Mouse (Mus musculus) right cerebral cortex, postnatal 14 days (tissue): ENCODE data around the gene Cntn4.
"Not testable (repeated sequence)": the region's sequence is repeated elsewhere in the genome, so short reads cannot be mapped to it uniquely, and the experiment has no call there.

Source experiments
- DNase-seq: peaks from one replicate; pipeline ENCODE4 v3.0.0; 2022

Cntn4 gene

DNA sequence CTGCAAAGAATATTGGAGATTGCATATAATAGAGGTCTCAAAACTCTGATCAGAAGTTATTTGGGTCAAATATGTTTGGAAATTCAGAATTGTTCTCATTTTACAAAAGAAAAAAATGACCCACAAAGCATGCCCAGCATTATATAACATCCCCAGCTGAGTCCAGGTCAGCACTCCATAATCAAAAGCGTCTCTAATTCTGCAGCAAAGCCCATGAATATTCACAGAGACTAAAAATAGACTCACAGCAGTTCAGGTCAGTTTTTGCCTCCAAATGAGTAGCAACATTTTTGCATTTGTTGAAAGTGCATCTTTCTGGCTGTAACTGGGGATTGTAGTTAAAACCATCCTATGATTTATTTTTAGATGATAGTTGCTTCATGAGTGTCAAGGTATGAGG lies 657.6 kb downstream of the Cntn4 start:
- DNase-seq = no peak

DNA sequence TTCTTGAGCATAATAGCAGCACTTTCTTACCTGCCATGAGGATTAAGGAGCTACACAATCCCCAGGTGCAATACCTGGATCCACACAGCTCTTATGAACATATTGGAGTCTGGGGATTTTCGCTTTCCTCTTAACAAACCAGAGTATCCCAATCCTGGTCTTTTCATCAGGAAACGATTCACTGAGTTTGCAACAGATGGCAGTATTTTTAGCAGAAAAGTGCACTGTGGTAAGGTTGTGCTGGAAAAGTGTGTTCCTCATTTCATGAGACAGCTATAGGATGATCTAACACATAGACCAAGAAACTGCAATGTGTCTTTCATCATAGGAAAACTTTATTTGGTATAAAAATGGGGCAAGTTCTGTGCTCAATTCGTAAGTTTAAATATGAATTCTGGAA lies 659.3 kb downstream of the Cntn4 start:
- no peak for DNase-seq

- DNase-seq = no peak
These were observed 660.4 kb downstream of the Cntn4 start for GRCm38 (mm10) chr6:106337829-106338228.

DNA sequence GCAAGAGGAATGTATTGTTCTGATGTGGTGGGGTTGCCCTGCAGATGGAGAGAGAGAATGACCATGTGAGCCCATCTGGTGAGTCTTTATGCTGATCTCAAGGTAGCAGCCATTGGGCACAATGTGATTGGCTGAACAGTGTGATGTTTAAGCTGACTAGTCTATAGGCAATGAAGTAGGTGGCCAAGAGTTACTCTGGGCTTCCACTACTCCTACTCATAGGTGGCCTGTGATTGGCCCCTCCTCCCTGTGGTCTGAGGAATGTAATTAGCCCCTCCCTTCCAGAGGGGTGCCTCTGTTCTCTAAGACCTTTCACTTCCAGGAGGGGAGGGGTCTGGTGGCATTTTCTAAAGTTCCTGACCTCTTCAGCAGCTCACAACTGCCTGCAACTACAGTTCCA lies 663.7 kb downstream of the Cntn4 start:
- DNase-seq = no peak

DNA sequence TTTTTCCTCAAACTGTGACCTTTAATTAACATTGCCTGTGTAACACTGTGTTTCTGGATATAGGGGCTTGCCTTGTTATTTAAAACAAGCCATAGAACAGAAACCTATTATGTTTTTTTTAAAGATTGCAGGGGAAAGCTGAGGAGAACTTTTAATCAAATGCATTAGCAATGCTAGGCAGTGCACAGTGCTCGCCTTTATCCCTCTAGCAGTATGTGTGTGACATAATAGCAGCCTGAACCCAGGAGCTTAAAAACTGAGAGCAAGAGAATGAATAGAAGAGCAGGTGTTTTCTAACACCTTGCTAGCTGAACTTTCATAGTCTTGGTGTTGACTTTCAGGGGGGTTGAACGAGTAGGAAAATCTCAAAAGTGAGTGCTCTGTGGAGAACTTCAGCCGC lies 672.6 kb downstream of the Cntn4 start:
- no peak for DNase-seq

- DNase-seq = no peak
These were observed 673.9 kb downstream of the Cntn4 start for GRCm38 (mm10) chr6:106351389-106351788.

GRCm38 (mm10) chr6:106358801-106359200 lies 681.3 kb downstream of the Cntn4 start:
- not testable (repeated sequence) for DNase-seq

DNA sequence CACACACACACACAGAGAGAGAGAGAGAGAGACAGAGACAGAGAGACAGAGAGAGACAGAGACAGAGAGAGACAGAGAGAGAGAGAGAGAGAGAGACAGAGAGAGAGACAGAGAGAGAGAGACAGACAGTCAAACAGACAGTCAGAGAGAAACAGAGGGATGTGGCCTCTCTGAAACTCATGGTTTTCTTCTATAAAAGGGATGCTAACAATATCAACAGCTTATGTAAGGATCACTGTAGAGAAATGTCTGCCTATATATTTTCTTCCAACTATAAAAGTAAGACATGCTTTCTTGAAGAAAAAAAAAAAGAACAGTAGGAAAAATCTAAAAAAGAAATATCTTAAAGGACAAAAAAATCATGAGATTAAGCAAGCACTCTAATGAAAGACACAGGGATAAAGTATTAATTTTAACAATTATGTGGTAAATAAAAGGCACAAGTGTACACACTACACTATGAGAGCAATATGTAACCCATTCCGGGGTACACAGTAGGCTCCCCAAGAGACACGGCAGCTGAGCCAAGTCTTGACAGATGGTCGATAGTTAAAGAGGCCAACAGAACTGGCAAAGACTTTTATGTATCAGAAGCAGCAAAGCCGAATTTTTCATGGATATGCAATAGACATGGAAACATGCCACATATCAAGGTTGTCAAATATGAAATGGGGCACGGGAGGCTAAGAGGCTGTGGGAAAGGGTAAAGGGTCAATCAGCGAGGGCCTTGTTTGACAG lies 704.0 kb downstream of the Cntn4 start:
- no peak for DNase-seq

- no peak for DNase-seq
These were observed 710.5 kb downstream of the Cntn4 start for GRCm38 (mm10) chr6:106387833-106388406.

- DNase-seq = no peak
These were observed 730.6 kb downstream of the Cntn4 start for GRCm38 (mm10) chr6:106408014-106408413.

- DNase-seq = no peak
These were observed 731.2 kb downstream of the Cntn4 start for GRCm38 (mm10) chr6:106408634-106409033.

DNA sequence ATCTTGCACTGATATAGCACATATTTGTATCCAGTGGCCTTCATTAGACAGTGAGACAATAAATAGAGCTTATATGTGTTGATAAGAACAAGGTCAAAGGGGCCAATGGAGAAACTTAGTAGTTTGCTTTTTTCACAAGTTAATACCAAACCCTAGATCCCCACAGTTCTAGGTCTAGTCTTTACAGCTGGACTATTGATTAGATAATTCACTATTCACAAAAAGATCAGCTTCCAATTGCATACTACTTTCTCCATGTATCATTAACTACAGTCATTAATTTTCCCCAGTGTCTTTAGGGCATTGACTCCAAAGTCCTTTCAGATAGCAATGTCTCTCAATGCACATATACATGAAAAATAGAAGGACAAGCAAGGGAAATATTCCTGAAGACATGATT lies 745.5 kb downstream of the Cntn4 start:
- no peak for DNase-seq

DNA sequence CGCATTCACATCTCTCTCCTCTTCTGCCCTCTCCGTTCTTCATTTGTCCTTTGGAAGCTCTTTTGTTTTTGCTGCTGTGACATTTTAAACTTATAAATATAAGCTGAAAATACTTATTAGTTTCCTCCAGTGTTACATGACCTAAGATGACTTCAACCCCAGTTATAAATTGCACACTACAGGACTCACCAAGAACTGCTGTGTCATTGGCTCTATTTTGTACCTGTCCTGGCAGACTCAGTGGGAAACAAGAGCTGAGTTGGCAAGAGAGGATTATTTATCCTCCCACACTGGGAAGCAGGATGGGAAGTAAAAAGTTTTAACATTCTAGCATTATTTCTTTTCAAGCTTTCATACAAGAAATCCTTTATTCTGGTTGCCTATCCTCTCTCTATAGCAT lies 746.0 kb downstream of the Cntn4 start:
- DNase-seq = no peak

- no peak for DNase-seq
These were observed 749.2 kb downstream of the Cntn4 start for GRCm38 (mm10) chr6:106426615-106427014.

DNA sequence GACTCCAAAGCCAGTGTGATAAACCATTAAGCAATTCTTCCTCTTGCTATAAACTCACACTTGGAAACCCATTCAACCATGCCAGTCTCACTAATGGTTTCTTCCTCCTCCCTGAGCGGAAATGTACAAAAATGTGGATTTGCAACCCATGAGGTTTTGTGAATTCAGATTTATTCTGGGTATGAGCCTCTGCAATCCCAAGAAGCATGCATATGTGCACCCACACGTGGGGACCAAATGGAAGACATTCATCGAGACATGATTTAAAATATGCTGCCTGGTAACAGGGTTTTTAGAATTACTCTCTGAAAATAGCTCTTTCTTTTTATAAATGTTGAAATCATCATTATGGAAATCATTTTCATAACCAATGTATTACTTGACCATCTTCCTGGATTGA lies 754.0 kb downstream of the Cntn4 start:
- no peak for DNase-seq

- DNase-seq = no peak
These were observed 763.3 kb downstream of the Cntn4 start for GRCm38 (mm10) chr6:106440786-106441185.

- DNase-seq = no peak
These were observed 763.8 kb downstream of the Cntn4 start for GRCm38 (mm10) chr6:106441246-106441645.

GRCm38 (mm10) chr6:106454131-106454838 lies 776.8 kb downstream of the Cntn4 start:
- DNase-seq = no peak

DNA sequence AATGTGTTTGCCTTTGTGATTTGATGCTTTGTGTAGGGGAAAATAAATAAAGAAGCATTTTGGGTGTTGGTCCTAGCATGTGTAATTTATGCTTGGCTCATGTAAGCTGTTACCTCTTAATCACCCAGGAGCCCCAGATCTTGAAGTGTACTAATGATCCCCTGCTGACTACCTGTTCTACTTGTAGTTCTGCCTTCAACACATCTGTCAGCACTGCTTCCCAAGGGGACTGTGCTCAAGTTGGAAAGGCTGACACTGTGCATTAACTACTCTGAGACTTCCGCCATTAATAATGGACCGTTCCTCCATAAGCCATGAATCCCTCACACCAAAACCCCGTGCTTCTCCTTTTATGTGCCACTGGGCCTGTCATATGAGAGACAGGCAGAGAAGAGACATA lies 778.2 kb downstream of the Cntn4 start:
- DNase-seq = no peak

DNA sequence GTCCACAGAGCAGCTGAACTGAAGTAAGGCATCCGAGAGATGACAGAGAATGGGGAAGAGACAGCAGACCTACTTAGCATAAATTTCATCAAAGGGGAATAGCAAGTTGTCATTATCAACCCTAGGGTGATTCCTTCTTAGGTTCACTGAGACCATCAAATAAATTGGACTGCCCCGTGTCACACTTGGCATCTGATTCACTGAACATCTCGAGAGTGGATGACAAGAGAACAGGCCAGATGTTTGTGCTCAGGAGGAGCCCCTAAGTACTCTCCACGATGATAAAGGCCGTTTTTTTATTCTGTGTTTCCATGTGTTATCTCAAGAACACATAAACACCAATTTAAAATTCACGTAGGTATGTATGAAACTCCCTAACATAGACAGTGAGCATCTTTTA lies 780.7 kb downstream of the Cntn4 start:
- DNase-seq = no peak

DNA sequence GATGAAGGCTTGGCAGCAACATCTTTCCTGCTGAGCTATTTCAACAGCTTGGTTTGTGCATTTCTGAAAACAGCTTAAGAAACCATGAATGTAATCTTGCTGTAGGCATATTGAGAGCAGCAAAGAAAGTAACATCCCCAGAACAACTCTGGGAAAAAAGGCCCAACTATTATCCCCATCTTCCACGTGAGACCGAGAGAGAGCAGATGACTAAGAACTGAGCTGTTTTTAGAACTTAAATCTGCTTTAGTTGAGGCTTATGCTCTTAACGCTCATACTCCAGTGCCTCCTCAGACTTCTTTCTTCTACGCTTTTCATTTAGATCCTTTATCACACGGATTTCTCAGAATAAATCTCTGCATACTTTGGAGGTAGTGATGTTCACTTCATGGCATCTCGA lies 784.9 kb downstream of the Cntn4 start:
- no peak for DNase-seq

GRCm38 (mm10) chr6:106463857-106464256 lies 786.4 kb downstream of the Cntn4 start:
- no peak for DNase-seq

DNA sequence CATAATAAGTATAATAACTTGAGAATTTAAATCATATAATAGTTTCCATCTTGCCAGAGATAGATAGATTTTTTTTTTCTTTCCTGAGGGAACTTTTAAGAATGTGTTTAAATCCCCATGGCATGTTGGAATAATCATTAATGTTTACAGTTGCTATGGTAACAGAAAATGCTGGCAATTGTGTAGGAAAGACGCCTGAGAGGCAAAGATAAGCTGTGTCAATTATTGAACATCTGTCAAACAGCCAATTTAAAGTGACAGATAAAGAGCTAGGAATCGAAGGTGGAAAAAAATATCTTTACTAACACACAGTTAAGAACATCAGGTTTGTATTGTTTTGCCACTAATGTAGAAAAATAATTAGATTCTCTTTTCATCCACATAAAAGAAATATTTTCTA lies 788.3 kb downstream of the Cntn4 start:
- no peak for DNase-seq
